Mouse (Mus musculus): ENCODE data around the gene Hoxa13.

Hoxa13 gene

DNA sequence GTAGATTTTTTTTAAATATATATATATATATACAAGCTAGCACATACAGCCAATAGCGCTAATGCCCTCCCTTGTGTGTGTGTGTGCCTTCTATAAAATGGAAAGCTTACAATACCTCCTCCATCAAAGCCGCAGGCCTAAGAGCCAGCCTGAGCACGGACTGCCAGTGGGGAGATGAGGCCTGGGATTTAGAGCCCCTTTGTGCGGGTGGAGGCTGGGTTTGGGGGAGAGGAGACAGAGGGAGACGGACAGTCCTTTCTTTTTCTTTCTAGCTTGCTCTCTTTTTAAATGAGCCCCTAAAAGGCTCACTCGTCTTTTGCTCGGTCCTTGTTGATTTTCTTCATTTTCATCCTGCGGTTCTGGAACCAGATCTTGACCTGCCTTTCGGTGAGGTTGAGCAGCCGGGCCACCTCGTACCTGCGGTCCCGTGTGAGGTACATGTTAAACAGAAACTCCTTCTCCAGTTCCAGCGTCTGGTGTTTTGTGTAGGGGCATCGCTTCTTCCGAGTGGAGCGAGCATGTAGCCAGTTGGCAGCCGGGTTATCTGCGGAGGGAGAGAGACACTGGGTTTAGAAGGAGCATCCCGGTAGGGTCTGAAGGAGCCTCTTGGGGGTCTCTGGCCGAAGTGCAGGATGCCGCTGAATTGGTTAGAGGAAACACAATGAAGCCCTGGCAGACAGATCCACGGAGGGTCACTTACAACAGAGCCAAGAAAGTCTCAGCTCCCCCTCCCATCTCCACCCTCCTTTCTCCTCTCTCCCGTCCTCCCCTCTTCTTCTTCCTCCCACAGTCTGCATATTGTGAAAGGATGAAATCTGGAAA, 36.5 kb downstream of the Hoxa13 start:
- DNase-seq (ENCODE audit: low spot score) = no peak

DNA sequence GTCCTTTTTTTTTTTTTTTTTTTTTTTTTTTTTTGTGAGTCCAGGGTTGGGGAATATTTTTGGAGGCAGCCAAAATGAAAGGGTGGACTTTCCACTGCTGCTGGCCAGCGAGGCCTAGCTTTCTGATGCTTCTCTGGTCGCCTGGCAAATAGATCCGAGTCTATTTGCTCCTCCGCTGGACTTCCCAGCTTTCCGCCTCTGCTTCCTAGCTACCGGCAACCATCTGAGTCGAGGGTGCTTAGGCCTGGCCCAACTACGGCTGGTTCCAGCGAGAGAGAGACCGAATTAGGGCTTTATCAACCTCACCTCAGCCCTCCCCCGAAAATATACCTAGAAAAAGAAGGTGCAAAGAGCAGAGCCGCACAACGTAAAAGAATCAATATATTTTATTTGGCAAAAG, 38.0 kb downstream of the Hoxa13 start:
- DNase-seq (ENCODE audit: low spot score) = no peak

DNA sequence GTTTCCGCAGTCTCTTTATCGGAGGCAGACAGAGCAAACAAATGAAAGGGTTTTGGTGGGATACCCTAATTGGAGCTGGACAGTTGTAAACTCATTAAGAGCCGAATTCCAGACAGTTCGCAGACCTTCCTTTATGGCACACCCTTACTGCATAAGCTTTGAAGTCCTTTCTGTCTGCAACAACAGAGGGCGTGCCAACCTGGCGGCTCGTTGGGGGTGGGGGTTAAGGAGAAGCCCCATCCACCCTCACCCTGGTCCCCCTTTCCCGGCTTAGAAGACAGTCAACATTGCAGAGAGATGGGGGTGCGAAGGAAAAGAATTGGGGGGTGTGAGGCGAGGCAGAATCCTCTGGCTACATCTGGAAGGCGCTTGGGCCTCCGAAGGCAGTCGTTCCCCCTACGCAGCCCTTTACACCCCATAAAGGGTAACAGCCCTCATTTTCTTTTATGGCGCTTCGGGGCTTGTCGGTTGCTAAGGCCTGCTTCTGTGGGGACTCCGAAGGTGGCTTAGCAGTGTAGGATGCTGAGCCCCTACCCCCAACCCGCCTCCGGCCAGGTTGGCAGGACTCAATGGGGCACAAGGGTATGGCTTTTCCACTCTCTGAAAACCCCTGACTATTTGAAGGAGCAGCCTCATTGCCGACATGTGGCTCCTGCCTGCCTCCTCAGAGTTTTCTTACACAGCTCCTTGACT, 38.5 kb downstream of the Hoxa13 start:
- no peak for DNase-seq (ENCODE audit: low spot score)

DNA sequence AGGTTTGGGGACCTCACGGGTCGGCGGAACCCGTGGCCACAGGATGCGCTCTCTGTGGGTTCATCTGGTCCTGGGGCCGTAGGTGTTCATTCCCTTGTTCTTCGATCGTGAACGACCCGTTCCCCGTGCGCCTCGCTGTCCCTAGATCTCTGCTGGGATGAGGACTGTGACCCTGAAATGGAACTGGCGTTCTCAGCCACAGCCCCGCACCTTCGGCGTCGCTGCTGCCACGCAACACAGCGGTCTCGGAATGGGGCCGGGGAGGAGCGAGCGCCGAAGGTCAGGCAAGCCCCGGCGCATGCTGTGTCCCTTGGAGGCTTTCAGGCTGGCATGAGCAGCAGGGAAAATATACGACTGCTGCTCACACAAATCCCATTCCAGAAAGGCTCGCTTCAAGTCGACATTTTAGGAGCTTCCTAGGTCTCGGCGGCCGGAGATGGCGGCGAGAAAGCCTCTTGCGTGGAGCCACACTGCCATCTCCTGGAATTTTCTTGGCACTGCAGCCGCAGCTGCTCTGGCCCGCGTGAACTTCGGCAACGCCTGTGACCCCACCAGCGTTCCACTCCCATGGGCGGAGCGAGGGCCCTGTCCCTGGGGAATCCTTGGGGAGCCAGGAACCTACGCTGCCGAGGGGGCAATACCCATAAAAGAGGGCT, 39.2 kb downstream of the Hoxa13 start, which contains the start of gene Hoxa7:
Gene Hoxa7, minus strand, starts transcription at position 518 of the 656 bp plus-strand sequence.
- peak; percentile 92 for DNase-seq (ENCODE audit: low spot score)

DNA sequence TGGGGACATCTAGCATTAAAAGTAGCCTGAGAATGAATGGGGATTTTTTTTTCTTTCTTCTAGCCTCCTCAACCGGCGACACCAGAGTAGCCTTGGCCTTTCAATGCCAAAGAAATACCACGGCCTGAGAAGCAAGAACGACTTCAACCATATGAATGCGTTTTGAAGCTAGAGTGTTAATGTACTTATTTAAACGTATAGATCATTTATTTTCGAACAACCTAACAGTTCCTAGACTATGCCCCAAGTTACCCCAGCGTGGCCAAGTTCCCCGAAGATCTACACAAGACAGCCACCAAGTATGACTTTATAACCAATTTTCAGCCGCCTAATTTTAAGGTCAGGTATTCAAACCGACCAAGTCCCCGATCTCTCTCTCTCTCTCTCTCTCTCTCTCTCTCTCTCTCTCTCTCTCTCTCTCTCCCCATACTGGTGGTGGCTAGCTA, 39.8 kb downstream of the Hoxa13 start:
- DNase-seq (ENCODE audit: low spot score) = no peak

DNA sequence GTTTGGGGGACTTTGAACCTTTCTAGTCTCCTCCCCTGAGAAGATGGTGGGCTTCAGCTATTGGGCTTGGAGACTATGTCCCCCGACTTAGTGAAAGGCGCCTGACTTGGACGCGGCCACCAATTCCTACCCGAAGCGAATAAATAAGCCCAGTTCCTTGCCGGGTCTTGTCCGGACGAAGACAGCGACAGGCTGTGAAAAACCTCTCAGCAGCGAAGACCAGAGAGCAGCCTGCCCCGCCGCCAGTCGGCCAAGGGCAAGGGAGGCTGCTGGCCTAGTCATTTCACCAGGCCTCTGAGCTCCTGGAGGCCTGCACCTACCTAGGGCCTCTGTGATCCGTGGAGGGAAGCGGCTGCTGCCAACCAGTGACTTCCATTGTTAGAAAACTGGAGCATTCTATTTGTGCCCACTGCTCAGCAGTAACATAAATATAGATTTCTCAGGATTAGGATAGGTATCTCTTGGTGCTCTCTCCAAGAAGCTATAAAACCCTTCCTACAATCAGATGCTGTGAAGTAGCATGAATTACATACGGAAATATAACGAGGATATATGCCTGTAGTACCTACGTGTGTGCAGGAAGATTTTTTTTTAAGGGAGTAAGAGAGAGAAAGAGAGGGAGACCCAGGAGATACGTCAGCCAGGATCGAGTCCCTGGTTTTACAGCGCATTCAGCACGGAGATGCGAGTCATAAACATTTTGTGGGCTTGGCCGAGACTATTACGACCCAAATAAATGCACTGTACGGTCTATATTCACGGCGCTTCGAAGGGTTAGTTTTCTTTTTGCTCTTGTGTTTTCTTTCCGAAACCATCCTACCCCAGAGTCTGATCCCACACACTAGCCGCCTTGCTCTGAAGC, 40.4 kb downstream of the Hoxa13 start:
- no peak for DNase-seq (ENCODE audit: low spot score)

DNA sequence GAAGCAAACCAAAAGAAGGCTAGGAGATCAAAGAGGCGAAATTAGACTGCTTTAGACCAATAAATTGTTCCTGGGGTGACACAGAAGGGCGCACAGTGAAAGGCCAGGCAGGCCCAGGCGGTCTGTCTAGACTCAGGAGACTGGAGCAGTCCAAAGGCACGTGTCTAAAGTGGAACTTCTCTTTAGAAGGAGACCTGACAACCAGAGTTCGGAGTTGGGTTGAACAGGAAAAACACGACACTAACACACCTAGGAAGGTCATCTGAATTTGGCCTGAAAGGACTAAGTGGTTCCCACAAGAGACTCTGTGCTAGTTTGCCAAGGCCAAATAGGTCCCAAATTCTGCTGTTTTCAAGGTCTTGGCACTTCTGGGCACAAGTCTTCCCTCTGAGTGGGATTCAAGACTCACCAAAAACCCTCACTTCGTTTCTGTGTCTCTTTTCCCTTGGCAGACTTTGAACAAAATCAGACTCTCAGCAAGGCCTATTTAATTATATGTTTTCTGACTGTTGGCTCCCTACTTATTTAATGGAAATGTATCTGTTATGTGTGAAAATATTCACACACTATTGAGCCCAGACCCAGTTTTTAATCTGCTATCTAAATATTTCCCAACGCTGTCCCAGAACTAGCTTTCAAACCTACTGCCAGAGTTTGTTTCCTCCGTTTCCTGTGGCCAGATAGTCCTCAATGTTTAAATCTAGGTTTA, 41.3 kb downstream of the Hoxa13 start:
- DNase-seq (ENCODE audit: low spot score) = no peak

DNA sequence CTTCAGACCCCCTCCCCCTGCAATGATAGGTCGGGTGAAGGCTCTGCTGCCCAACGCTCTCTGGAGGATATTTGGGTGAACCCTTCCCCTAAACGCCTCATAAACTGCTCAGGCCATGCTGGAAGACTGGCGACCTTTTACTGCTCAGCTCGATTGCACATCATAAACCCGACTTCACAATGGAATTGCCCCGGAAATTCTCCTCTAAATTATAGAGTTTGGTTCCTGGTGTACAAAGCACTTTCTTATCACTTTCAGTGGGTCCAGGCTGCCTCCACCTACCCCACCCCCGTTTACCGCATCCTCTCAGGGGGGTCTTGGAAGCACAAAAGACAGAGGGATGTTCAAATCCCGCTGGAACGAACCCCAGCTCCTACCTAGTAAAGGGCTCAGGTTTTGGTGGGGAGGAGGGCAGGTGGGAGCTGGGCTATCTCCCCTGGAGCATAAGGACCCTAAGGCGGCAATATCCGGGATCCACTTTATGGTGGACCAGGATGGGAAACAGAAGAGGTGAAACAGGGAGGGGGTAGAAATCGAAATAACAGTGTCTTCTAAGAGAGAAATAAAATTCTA, 42.0 kb downstream of the Hoxa13 start:
- DNase-seq (ENCODE audit: low spot score) = no peak

DNA sequence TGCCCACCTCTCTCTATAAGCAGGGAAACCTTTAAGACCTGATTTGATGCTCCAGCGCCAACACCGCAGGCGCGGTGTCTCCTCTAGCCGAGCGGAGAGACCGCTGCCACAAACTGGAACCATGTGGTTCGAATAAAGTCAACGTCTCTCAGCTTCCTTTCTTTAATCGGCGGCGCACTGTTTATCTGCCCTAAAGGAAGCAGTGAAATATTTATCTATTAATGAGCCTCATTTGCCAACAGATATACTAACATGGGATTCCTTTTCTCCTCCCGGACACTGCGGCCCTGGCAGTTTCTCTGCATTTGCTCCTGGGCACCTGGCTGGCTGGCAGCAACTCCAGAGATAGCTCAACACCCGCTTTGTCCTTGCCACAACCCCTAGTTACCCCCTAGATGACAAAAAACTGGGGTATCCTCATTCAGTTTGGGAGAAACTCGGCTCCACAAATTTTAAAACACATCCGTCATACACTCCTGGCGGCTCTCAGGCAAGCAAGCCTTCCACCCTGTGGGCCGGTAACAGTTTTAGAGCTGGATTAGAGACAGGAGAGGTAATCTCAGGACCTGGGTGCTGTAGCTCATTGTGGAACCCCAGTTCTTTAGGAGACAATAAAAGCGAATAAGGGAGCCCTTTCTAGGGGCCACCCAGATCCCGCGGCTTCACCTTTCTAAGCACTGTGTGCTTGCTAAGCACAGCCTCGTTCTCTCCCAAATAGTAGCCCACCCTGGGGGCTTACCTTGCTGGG, 42.6 kb downstream of the Hoxa13 start:
- DNase-seq (ENCODE audit: low spot score) = no peak

DNA sequence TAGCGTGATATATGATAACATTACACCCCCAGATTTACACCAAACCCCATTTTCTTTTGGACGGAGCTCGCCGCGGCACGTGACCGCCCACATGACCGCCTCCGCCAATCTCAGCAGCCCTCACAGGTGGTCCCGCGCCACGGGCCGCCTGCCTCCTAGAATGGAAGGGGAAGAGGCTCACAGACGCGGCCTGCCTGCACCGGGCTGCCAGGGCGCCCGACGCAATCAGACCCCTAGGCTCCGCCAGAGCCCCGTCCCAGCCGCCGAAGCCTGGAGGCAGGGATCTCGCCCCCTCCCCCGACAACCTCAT, 43.3 kb downstream of the Hoxa13 start:
- DNase-seq (ENCODE audit: low spot score) = no peak

DNA sequence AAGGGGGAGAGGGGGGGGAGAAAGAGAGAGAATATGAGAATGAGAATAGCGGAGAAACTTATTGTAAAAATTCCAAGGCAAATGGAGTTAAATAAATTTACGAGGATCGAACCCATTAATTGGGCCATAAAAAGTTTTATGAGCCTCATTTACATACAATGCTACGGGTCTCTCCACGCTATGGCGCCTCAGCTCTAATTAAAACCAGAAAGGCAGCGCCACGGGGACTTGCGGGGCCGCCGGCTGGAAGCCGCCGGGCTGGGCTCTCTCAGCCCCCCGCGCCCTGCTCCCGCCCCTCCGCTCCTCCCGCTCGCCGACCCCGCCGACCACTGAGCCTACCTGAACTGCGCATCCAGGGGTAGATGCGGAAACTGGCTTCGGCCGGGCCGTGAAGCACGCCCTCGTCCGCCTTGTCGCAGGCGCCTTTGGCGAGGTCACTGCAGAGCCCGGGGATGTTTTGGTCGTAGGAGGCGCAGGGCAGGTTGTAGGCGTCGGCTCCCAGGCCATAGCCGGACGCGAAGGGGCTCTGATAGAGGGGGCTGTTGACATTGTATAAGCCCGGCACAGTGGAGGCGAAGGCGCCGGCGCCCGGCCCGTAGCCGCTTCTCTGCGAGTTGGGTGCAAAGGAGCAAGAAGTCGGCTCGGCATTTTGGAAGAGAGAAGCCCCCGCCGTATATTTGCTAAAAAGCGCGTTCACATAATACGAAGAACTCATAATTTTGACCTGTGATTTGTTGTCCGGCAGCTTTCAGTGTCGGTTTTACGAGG, 43.8 kb downstream of the Hoxa13 start:
- DNase-seq (ENCODE audit: low spot score) = no peak

DNA sequence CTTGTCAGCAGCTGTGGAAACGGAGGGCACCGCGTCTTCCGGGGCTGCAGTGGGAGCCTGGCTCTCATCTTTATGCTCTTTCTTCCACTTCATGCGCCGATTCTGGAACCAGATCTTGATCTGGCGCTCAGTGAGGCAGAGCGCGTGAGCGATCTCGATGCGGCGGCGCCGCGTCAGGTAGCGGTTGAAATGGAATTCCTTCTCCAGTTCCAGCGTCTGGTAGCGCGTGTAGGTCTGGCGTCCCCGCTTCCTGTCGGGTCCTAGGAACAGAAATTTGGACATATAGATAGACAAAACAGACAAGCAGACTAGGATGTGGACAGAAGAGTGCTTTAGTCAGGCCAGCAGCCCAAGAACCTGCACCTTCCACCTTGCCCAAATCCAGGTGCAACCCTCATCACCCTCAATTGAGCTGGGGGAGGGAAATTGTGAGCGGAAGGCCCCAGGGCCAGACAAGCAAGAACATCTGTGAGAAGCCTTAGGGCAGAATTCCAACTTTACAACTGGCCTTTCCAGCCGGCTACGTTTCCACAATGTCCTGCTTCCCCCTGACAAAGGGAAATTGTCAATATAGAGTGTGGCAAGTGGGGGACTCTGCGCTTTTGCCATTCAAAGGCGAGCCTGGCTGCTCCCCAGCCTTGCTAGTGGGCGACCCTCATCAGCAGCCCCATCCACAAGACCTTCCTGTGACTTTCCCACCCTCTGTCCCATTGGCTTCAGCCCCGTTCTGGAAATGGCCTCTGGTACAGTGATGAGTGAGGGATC, 44.7 kb downstream of the Hoxa13 start:
- no peak for DNase-seq (ENCODE audit: low spot score)

DNA sequence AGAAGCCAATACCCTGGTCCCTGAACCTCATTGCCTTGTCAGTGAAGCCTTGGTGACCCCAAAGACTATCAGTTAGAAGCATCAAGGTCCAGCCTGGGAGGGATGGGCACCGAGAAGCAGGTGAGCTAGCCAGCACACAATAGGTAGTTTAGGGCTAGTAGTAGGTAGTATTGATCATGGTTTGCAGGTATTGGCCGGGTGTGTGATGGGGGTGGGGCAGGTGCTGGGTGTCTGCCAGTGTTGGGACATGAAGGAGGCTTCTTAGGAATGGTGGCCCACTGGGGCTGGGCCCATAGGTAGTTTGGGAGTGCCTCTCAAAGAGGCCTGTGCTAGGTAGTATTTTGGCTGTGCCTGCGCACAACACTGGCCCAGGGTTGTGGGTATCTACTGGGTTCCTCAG, 45.6 kb downstream of the Hoxa13 start:
- DNase-seq (ENCODE audit: low spot score) = no peak

DNA sequence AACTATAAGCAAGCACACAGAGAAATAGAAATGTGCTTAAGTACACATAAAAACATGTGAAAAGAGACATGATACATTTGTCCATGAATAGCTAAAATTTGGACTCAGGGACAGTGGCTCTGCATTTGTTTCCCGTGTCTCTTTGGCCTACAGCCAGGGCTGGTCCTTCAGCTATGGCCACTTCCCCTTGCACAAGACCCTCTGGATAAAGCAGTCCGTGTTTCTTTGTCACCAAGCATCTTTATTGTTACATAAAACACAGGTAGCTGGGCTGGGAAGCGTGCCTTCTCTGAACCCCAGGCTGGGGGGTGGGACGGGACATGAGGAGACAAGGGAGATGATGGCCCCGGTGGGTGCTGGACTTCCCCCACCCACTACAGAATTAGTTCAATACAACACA, 46.4 kb downstream of the Hoxa13 start:
- no peak for DNase-seq (ENCODE audit: low spot score)

DNA sequence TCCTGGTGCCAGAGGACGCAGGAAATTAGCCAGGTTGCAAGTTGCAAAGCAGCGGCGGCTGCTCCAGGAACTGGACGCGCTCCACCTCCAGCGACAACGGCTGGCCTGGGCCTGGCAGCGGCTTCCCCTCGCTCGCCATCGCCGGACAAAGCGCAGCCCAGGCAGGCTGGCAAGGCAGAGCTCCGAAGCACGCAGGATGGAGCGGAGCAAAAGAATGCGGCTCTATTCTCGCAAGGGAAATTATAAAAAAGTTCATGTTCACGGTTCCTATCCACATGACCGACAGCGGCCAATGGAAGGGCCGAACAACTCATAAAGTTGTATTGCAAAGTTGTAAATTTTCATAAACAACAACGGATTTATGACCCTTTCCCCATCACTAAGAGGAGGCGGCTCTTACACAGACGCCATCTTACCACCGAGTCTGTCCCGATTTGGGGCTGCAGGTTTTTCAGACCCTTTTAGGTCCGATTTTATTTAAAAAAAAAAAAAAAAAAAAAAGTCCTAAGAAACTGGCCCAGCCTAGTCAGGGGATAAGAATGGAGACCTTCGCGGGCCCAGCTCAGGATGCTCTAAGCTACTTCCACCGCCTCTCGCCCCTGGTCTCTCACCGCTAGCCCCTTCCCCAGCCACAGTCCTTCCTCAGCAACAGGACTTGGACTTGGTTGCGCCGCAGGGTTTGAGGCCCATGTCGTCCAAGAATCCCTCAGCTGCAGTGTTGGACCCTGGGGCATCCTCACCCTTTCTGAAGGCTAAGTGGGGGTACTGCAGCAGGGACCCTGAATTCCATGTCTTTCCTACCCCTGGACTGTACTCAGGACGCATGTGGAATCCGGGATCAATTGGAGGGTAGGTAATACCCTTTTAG, 47.3 kb downstream of the Hoxa13 start, which contains the start of the genes Hoxa3 and Gm28308:
Gene Hoxa3, minus strand, starts transcription at position 218 of the 868 bp plus-strand sequence.
Gene Gm28308, minus strand, starts transcription at position 221 of the 868 bp plus-strand sequence.
- no peak for DNase-seq (ENCODE audit: low spot score)

DNA sequence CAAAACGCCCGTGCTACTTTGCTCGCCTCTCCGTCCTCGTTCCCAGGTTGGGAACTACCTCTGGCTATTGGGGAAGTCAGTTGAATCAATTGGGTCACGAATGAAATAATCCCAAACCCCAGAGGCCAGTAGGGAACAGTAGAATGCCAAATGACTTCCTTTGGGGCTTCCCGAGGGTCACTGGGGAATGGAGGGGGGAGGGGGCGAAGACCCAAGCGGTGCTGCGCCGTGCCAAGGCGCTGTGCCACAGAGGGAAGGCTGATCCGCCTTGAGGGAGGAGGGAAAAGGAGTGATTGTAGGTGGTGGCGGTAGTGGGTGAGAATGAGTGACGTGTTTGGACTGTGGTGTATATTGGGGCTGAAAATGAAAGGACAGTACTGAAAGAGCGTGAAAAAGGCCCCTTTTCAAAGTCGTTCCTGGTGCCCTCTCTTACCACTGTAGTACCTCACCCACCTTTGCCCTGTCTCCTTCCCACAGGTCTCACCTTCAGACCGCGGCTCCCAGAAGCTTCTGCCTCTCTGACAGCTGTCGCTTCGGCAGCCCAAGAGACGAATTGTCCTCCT, 48.0 kb downstream of the Hoxa13 start:
- no peak for DNase-seq (ENCODE audit: low spot score)

DNA sequence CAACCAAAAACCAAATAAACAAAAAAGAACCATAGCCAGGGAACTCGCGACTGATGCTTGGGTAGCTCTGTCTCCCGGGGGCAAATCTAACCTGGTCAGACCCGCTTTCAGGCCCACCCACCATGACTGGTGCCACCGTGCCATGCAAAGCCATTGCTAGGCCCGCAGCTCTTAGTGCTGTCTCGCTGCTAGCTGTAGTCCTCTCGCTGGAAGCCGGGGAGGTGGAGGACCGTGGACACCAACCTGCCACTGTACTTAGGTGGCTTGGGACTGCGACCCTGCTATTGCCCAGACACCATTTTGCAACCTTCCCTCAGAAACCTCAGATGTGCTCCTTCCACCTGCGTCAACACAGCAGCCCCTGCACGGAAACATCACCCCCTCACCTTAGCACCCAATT, 48.7 kb downstream of the Hoxa13 start:
- no peak for DNase-seq (ENCODE audit: low spot score)

Data from ovary, postnatal 14 days (tissue).